9 mouse cellular contexts compared by ENCODE assay signal in genomic region chr9:15525246-15525645, GRCm38 (mm10). TPM values are rescaled to one million over a fixed set of nuclear protein-coding genes. Genes with fewer than 3 reads are reported as not detected.
A peak's percentile ranks its signal among the peaks of the same experiment; 100 is the strongest.
DNase-seq lines count a peak whose midpoint lies in the region; ATAC-seq and TF ChIP-seq lines count a peak whose summit lies in the region.
"Had no signal": no experiment of that assay in that cellular context is flagged by ENCODE, and none has a peak within 500 bp of the region (broad histone marks: within the 10 kb centered on the region; RNA-seq: fewer than 3 reads in every experiment).

No protein-coding gene starts in this region.

- DNase-seq in liver, adult 2 months (ENCODE audit: extremely low read depth, low read depth, low spot score), result no peak
- no peak for DNase-seq in liver, postnatal 0 days
- no peak for DNase-seq in heart, postnatal 0 days (ENCODE audit: low spot score)
- peak; percentile 41 to 67 for DNase-seq in kidney, postnatal 4 days
- DNase-seq in c-Kit-positive CD71-positive TER-119-positive erythroid progenitor cells, embryonic 14.5 days (ENCODE audit: low spot score), result no peak
- DNase-seq in right cerebral cortex, postnatal 25 days, result no peak
- DNase-seq: gastrocnemius, postnatal 10 days had no signal

- no peak for TF ChIP-seq POLR2A in liver, adult 2 months (IDR thresholded peaks at IDR 0.05; ENCODE audit: extremely low read depth, insufficient read depth, low read length)

- H3K27ac ChIP-seq in liver, adult 2 months (replicated peaks; ENCODE audit: insufficient read depth, low read depth, low read length), result 0 out of 2 replicates have a peak overlapping the region, but pooled peaks have one; percentile 16
- H3K27ac ChIP-seq in liver, postnatal 0 days (ENCODE audit: low read depth), result no peak overlapping the region
- H3K27ac ChIP-seq in heart, postnatal 0 days (ENCODE audit: low read depth), result peak overlapping the region; percentile 62
- 0 out of 2 replicates have a peak overlapping the region, but pooled peaks have one; percentile 24 for H3K27ac ChIP-seq in stomach, embryonic 16.5 days (ENCODE audit: low read length)
- H3K27ac ChIP-seq: hindbrain, postnatal 0 days had no signal

- H3K36me3 ChIP-seq in liver, adult 2 months (ENCODE audit: control insufficient read depth, insufficient read depth, low read length), result no peaks in the 10 kb centered on the region
- 0 out of 2 replicates have a peak, but pooled peaks cover 2% of the 10 kb centered on the region for H3K36me3 ChIP-seq in liver, postnatal 0 days (replicated peaks; ENCODE audit: insufficient read depth, low read length)
- no peaks in the 10 kb centered on the region for H3K36me3 ChIP-seq in heart, postnatal 0 days (replicated peaks; ENCODE audit: control insufficient read depth, insufficient read depth, low read length)
- H3K36me3 ChIP-seq in stomach, embryonic 16.5 days (ENCODE audit: control insufficient read depth, insufficient read depth, low read length), result no peaks in the 10 kb centered on the region

- H3K9ac ChIP-seq in liver, adult 2 months (ENCODE audit: low read depth, low read length), result no peak overlapping the region
- H3K9ac ChIP-seq in liver, postnatal 0 days (replicated peaks), result no peak overlapping the region
- no peak overlapping the region for H3K9ac ChIP-seq in heart, postnatal 0 days (replicated peaks; ENCODE audit: low read depth, low read length)
- H3K9ac ChIP-seq in stomach, embryonic 16.5 days (ENCODE audit: low read length), result no peak overlapping the region

- WGBS in liver, adult 2 months, result 74% methylated on average over 8 of the region's 8 CpGs
- WGBS in liver, postnatal 0 days (ENCODE audit: insufficient replicate concordance), result 58% methylated on average over 8 of the region's 8 CpGs
- 38% methylated on average over 8 of the region's 8 CpGs for WGBS in heart, postnatal 0 days
- WGBS in stomach, embryonic 16.5 days, result 48% methylated on average over 8 of the region's 8 CpGs

- TF ChIP-seq EP300 in liver, postnatal 0 days (IDR thresholded peaks at IDR 0.05; ENCODE audit: low read depth), result no peak
- TF ChIP-seq EP300 in heart, postnatal 0 days (IDR thresholded peaks at IDR 0.05; ENCODE audit: low read depth), result no peak

- ATAC-seq in liver, postnatal 0 days, result no peak
- ATAC-seq in heart, postnatal 0 days (ENCODE audit: insufficient read depth, low read depth), result no peak
- no peak for ATAC-seq in stomach, embryonic 16.5 days (ENCODE audit: insufficient read depth, low FRiP score)
- ATAC-seq: hindbrain, postnatal 0 days had no signal

- TF ChIP-seq CTCF in liver, adult 2 months (IDR thresholded peaks at IDR 0.05; ENCODE audit: low read depth, low read length), result no peak
- TF ChIP-seq CTCF in liver, postnatal 0 days (IDR thresholded peaks at IDR 0.05; ENCODE audit: low read depth), result no peak
- no peak for TF ChIP-seq CTCF in heart, postnatal 0 days (IDR thresholded peaks at IDR 0.05; ENCODE audit: low read depth)

- H3K79me2 ChIP-seq in liver, adult 2 months (ENCODE audit: control insufficient read depth, insufficient read depth, low read length), result peaks cover 15% of the 10 kb centered on the region; the same call in 1 of the 2 replicates

- no peak overlapping the region for H3K4me2 ChIP-seq in liver, postnatal 0 days (ENCODE audit: low read depth, low read length)
- H3K4me2 ChIP-seq in heart, postnatal 0 days (ENCODE audit: low read depth, low read length), result peak overlapping the region; percentile 28
- no peak overlapping the region for H3K4me2 ChIP-seq in stomach, embryonic 16.5 days (ENCODE audit: low read depth, low read length)

- H3K4me1 ChIP-seq in liver, adult 2 months (ENCODE audit: control insufficient read depth, insufficient read depth, low read length), result peaks cover 40% of the 10 kb centered on the region
- H3K4me1 ChIP-seq in liver, postnatal 0 days (ENCODE audit: insufficient read depth), result peaks cover 19% of the 10 kb centered on the region
- peaks cover 36% of the 10 kb centered on the region for H3K4me1 ChIP-seq in heart, postnatal 0 days (ENCODE audit: control insufficient read depth, insufficient read depth)
- H3K4me1 ChIP-seq in stomach, embryonic 16.5 days (ENCODE audit: control insufficient read depth, insufficient read depth, low read length), result peaks cover 22% of the 10 kb centered on the region

- no peaks in the 10 kb centered on the region for H3K9me3 ChIP-seq in liver, postnatal 0 days (ENCODE audit: low read length)
- no peaks in the 10 kb centered on the region for H3K9me3 ChIP-seq in heart, postnatal 0 days (replicated peaks; ENCODE audit: control insufficient read depth, low read length)
- no peaks in the 10 kb centered on the region for H3K9me3 ChIP-seq in stomach, embryonic 16.5 days (replicated peaks; ENCODE audit: control insufficient read depth, low read length)

- H3K4me3 ChIP-seq in liver, adult 2 months (ENCODE audit: insufficient read depth, low read depth, low read length), result no peak overlapping the region
- H3K4me3 ChIP-seq in liver, postnatal 0 days (ENCODE audit: low read depth, low read length), result no peak overlapping the region
- no peak overlapping the region for H3K4me3 ChIP-seq in heart, postnatal 0 days (ENCODE audit: low read depth, low read length)
- H3K4me3 ChIP-seq in stomach, embryonic 16.5 days (replicated peaks; ENCODE audit: low read length), result no peak overlapping the region

- H3K27me3 ChIP-seq in liver, adult 2 months (ENCODE audit: control insufficient read depth, insufficient read depth, low read length), result no peaks in the 10 kb centered on the region
- no peaks in the 10 kb centered on the region for H3K27me3 ChIP-seq in liver, postnatal 0 days (ENCODE audit: insufficient read depth, low read length)
- 0 out of 2 replicates have a peak, but pooled peaks cover 5% of the 10 kb centered on the region for H3K27me3 ChIP-seq in heart, postnatal 0 days (ENCODE audit: control insufficient read depth, insufficient read depth, low read length)
- no peaks in the 10 kb centered on the region for H3K27me3 ChIP-seq in stomach, embryonic 16.5 days (ENCODE audit: control insufficient read depth, insufficient read depth, low read length)

RNA-seq across cellular contexts. Expression of gene Smco4, which starts 32.0 kb away (rescaled TPM):
- 7.9 and 8.9 TPM in 2 replicates for total RNA-seq in liver, adult 2 months (2014; rRNA removed)
- polyA plus RNA-seq in liver, adult 2 months (2012; rRNA removed), result 5.7 and 5.9 TPM in 2 replicates
- polyA plus RNA-seq in liver, postnatal 0 days (2015; fragmentation: Nextera tagmentation; extraction: Ambion mirVana), result 0.96 and 1.3 TPM in 2 replicates
- 6.0 and 11.5 TPM in 2 replicates for total RNA-seq in heart, postnatal 0 days (2014; rRNA removed; ENCODE audit: low replicate concordance)
- polyA plus RNA-seq in heart, postnatal 0 days (2015; fragmentation: Nextera tagmentation; extraction: Ambion mirVana), result 1.2 and 1.3 TPM in 2 replicates
- polyA plus RNA-seq in stomach, embryonic 16.5 days (2015; fragmentation: Nextera tagmentation; extraction: Ambion mirVana), result 2.8 and 3.9 TPM in 2 replicates

Comparison
In these comparisons a context has a peak if more than half of its experiments do, and no peak if none do; other contexts are left out.
1. DNase-seq: peak in kidney, postnatal 4 days (2 of 2); none in liver, adult 2 months (single experiment), liver, postnatal 0 days (single experiment), heart, postnatal 0 days (single experiment), c-Kit-positive CD71-positive TER-119-positive erythroid progenitor cells, embryonic 14.5 days (single experiment) and right cerebral cortex, postnatal 25 days (single experiment).